Mouse (Mus musculus): ENCODE results near the gene Banf1. TPM values are rescaled to one million over a fixed set of nuclear protein-coding genes. Genes with fewer than 3 reads are reported as not detected.
"Not testable (repeated sequence)": the region's sequence is repeated elsewhere in the genome, so short reads cannot be mapped to it uniquely, and the experiment has no call there.

Gene Banf1
- total RNA-seq (2021), result 100 to 1,000 TPM; 234 to 244 TPM

DNA sequence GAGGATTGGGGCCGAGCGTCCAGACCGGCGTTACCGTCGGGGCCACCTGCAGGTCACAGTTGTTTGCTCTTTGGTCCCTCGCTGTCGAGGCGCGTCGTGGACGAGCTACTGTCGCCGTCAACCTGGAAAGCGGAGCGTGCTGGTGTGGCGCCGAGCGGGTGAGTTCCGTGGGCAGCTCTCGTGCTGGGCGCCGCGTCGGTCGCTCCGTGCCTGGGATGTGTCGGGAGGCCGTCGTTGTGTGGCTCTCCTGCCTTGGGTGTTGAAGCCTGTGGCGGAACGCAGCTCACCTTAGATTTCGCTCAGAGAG lies at the start of gene Banf1:
Gene Banf1, minus strand, starts transcription at position 116 of the 307 bp plus-strand sequence.
- no peak for DNase-seq

DNA sequence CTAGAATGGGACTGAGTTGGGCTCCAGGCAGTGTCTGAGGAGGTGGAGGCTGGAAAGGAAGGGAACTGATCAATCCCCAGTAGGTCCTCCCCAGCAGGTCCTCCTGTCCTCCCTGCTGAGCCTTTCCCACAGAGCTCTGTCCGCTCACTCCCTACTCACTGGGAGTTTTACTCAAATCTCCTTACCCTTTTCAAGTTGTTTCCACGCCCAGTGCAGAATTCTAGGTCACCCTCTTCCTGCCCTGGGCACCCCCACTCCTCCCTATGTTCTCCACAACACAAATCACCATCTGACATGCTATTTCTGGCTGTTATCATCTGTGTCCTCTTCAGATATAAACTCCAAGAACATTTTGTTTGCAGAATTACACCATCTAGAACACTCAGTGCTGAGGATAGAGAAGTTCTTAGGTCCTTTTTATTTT lies 47.6 kb upstream of the Banf1 start:
- no peak for DNase-seq

DNA sequence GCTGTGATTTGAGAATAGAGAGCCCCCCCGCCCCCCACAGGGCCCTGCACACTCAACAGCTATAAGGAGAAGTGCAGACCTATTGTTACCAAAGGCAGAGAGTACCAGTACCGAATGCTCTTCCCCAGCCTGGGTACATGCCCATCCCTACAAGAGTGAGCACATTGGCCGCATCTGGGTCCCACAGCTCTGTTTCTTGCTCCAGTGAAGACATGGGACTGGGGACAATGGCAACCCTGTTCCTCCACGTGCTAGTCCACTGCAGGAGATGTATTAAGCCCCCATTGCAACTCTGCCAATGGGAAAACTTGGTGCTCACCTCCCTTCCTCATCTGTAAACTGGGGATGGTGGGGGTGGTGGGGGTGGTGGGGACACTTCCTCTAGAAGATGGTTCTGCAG lies 46.9 kb upstream of the Banf1 start:
- no peak for DNase-seq

DNA sequence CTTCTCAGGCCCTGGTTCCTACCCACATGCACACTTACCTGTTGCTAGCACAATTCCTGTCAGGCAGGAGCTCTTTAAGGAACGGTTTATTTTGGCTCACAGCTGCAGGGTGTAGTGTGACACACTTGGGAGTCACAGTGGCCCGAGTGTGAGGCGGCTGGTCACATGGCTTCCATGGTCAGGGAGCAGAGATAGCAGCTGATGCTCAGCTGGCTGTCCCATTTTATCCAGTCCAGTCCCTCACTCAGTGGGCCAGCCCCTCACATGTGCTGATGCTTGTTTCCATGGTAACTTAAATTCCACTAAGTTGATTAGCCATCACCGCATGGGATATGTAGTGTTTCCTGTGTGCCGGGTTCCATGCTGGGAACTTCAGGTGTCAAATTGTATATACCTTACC lies 45.0 kb upstream of the Banf1 start:
- DNase-seq, result no peak

DNA sequence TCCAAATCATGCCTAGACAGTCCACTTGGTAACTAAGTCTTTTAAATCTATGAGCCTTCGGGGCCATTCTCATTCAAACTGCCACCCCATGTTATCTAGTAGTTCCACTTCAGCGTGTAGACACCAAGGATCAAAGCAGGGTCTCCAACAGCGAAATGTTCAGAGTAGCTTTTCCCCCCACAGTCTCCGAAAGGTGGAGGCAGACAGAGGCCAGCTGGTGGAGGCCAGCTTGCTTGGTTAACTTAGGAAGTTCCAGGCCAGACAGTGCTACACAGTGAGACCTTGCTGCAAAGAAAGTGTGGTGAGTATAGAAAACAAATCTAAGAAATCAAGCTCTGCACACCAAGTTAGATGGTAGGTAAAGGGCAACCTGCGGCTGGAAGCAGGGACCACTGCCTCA lies 43.7 kb upstream of the Banf1 start:
- DNase-seq, result no peak

DNA sequence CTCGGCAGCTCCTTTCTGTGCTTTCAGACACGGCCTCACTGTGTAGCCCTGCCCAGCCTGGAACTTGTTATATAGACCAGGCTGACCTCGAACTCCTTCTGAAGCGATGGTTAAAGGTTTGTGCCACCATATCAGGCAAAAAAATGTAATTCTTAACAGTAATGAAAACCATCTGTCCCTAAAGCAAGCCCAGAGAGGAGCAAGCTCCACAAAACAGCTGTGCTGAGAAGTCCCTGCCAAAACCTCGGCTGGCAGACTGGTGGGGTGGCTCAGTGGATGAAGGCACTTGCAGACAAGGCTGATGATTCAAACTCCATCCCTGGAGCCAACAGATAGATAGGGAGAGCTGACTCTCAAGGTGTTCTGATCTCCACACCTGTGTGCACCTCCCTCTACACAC lies 42.1 kb upstream of the Banf1 start:
- DNase-seq, result peak; percentile 71

DNA sequence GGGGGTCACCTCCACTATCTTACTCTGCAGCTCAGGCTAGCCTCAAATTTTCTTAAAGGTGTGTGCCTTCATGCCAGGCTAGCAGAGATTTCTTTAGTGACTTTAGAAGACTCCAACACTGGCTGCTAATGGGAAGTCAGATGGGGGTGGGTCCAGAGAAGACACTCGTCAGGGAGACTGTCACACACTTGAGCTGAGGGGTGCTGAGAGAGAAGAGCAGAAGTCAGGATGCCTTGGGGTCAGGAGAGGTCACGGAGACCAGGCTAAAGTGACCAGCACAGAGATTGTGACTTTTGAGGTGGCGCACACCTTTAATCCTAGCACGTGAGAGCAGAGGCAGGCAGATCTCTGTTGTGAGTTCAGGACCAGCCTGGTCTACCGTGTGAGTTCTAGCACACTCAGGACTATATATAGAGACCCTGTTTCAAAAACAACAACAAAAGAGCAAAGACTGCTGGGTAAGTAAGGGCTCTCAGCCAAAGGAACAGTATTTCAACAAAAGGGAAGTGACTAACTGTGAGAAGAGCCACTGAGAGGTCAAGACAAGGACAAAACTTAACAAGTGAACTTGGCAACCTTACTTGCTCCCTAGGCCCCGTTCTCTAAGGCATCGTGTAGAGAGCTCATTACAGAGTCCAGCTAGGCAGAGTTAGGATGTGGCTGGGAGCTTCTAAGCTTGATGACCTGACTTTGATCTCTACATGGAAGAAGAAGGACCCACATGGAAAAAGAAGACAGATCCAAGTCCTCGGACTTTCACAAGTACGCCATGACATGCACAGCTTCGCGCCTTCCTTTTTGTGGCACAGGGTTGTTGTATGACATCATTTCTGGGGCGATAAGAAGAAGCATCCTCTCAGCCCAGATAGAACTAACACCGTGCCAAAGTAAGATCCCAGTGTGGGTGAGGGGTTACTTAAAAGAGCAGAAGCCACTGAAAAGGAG lies 41.4 kb upstream of the Banf1 start:
- no peak for DNase-seq

DNA sequence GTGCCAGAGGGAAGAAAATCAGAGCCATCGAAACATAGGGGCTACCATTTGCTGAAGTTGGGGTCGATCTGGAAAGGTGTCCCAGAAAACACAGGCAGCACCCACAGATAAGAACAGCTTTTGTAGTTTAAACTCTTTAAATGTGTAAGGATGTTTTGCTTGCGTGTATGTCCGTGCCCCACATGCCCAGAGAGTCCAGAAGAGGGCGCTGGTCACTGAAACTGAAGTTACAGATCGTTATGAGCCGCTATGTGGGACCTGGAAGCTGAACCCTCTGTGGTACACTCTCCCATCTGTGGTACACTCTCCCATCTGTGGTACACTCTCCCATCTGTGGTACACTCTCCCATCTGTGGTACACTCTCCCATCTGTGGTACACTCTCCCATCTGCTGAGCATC lies 40.2 kb upstream of the Banf1 start:
- peak; percentile 64 for DNase-seq

DNA sequence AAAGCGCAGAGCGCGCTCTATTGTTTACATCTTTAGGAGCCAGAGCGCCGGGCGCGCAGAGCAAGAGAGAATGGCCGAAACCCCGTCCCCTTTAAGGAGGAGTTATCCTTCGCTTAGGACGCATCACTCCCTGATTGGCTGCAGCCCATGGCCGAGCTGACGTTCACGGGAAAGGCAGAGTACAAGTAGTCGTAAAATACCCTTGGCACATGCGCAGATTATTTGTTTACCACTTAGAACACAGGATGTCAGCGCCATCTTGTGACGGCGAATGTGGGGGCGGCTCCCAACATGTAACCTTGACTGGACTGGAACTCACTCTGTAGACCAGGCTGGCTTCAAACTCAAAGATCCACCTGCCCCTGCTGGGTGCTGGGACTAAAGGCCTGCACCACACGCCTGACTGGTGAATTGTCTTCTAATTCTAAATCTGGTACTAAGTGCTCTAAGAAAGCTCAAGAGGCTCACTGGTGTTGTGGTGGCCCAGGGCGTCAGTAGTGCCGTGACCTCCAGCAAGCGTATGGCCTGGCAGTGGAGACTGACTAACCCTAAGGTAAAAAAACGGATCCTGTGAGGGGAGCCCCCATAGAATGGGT lies 39.7 kb upstream of the Banf1 start:
- peak; percentile 50 for DNase-seq

DNA sequence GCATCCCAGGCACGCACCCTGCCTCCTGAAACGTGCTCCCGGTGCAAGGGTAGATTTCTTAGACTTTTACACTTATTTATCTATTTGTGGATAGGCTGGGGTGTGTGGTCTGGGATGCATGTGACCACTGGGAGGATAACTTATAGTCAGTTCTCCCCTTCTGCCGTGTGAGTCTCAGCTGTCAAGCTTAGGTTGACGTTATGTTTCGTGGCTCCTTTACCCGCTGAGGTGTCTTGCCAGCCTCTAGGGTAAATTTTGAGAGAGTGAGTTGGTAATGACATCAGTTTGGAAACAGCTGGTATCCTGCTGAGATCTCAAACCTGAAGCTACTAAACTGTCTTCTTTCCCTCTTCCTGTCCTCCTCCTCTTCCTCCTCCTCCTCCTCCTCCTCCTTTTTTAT lies 39.0 kb upstream of the Banf1 start:
- no peak for DNase-seq

DNA sequence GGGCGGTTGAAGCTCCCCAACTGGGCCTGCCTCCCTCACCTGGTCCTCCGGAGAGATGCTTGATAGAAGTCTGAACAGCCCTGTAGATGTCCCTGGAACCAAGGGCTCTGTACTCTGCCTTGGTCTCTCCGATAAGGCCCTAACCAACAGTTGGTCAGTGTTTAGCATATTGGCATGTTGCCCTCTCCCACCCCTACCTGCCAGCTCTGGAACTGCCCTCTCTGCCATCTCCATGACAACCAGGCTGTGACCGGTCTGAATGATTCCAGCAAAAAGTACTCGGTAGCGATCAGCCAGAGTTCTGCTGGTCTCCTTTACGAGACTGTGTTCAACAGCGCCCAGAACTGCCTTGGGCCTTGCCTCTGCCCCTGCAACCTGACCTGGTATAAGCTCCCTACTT lies 35.3 kb upstream of the Banf1 start, which contains the start of gene Tsga10ip:
Gene Tsga10ip, minus strand, starts transcription at position 234 of the 400 bp plus-strand sequence.
- DNase-seq, result no peak

DNA sequence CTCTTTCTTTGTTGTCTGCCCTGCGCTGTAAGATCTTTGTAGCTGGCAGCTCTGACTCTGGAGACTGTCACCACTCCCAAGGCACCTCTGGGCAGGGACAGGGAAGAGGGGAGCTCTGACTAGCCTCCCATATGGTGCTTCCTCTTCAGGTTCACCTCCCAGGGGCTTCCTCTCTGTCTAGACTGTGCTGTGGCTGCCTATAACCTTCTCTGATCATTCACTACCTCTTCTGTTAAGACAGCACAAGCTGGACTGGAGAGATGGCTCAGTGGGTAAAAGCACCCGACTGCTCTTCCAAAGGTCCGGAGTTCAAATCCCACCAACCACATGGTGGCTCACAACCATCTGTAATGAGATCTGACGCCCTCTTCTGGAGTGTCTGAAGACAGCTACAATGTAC lies 34.1 kb upstream of the Banf1 start:
- DNase-seq, result not testable (repeated sequence)

DNA sequence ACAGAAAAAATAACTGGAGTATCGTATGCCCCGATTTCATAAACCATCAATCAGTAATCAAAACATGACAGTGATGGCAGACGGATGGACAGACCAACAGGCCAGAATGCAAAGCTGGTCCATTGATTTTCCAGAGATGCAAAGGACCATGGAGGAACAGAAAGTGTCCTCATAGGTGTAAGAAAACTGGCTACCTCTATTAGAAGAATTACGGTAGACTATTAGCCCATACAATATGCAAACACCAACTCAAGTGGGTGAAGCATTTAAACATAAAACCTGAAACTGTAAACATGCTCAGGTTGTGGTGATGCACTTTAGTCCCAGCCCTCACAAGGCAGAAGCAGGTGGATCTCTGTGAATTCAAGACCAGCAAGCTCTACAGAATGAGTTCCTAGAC lies 28.4 kb upstream of the Banf1 start:
- DNase-seq, result no peak

DNA sequence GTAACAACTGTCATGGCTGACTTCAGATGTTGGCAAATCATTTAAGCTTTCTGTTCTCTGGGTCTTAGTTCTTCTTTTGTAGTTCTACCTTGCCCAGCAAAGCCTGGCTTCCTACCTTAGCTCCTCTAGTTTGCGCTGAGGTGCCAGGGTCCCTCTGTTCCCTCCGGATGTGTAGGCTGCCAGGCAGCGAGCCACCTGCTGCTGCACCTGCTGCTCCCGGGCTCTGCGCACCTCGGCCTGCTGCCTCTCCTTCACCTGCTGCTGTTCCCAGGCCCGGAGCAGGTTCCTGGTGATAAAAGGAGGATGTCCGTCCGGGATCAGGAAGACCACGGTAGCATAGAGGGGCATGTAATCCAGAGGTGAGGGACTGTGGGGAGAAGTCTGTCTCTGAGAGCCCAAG lies 27.2 kb upstream of the Banf1 start:
- DNase-seq, result no peak

DNA sequence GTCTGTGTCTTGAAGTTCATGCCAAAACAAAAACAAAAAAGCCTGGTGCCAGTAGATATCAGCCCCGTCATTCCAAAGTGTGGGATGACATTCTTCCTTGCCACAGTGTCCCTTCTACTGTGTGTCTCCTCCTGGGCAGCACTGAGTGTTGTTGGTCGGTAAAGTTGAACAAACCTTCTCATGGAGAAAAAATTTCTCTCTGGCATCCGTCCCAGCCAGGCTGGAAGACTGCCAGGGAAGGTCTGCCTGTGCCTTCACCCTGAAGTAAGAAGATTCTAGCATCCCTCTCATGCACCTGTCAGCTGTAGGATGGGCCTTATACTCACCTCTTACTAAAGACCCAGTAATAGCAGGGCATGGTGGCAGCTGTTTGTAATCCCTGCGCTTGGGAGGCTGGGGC lies 25.9 kb upstream of the Banf1 start:
- peak; percentile 84 for DNase-seq

DNA sequence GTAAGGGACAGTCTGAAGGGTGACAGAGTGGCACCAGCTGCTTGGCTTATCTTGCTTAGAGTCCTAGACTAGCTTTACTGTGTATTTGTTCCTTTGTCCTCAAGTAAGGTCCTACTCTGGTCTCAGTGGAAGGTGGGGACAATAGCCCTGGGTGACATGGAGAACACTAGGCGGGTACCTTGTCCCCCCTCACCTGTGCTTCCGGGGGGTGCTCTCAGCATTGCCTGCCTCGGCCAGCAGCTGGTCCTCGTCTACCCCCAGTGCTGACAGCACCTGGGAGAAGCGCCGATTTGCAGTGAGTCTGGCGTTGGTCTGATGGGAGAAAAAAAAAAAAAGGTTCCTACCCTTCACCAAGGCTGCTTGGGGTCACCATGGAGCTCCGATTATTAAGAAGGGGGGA lies 23.4 kb upstream of the Banf1 start:
- no peak for DNase-seq

DNA sequence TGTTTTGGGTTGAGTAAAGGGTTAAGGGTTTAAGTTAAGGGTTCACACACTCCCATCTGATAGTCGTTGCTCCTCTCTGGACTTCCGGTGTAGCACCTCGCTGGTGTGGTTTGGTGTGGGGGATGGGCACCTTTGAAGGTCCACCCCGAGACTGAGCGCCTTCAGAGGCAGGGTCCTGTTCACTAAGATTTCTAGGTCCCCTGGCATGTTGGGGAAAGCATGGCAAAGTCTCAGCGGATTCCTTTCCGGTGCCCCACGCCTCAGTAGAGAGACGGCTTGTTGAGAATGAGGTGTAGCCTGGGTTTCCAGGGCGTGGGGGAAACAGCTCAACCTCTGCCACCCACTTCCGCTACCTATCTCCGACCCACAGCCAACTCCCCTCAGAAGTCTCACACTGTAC lies 22.7 kb upstream of the Banf1 start:
- peak; percentile 42 for DNase-seq

DNA sequence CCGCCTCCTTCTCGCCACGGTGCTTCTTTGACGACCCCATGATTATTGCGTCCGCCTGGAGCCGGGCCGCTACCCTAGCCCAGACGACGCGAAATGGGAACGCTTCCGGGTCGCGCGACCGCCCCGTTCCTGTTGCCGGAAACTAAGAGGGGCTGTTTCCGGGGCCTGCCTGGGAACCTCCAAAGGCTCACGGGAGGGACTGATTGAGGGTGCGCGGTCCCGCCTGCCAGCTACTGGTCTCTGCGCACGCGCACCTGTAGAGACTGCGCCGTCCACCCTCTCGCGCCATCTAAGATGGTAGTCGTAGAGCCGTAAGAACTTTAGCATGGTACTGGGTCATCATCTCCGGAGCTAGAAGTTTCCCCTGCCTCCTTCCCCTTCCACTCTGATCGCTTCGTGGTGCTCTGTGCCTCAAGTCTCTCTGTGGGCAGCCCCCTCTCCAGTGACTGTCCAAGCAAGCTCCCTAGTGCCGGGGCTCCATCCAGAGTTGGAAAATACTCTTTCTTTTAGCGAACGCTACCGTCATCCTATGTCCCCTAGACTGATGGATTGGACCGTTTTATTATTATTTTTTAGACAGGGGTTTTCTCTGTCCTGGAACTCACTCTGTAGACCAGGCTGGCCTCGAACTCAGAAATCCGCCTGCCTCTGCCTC lies 21.7 kb upstream of the Banf1 start, which contains the start of gene Sart1:
Gene Sart1, minus strand, starts transcription at position 116 of the 655 bp plus-strand sequence.
- peak; percentile 96 for DNase-seq

DNA sequence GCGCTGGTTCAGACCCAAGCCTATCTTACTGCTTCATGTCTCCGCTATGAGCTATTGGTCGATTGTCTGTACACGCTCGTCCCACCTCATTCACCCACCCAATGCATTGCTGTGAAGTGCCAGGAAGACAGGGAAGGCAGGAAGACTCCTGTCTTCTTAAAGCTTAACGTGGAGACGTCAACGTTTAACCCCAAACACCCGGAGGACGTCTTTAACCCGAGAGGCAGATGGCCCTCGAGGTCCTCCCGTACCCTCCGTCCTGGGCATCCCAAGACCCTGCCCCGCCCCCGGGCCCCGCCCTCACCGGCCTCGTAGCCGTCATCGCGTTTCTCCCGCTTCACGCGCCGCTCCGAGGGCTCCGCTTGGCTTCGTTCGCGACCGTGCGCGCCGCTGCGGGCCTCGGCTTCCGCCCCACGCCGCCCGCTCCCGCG lies 21.1 kb upstream of the Banf1 start:
- peak; percentile 46 for DNase-seq

DNA sequence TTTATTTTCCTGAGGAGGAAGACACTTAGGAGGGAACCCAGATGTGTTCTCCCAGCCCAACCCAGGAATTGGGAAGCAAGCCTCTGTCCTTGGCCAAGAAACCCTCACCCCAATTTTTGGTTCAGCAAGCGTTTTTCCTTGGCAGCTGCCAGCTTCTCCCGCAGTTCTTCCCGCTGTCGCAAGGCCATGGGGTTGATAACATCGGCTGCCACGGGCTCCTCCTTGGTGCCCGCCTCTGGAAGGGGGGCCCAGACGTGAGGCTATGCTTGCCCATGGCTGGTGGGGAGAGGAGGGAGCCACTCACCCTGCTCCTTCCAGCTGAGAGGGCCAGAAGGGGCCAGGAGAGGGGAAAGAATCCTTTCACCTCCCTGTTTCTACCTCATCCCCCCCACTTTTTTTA lies 17.7 kb upstream of the Banf1 start:
- DNase-seq, result no peak

DNA sequence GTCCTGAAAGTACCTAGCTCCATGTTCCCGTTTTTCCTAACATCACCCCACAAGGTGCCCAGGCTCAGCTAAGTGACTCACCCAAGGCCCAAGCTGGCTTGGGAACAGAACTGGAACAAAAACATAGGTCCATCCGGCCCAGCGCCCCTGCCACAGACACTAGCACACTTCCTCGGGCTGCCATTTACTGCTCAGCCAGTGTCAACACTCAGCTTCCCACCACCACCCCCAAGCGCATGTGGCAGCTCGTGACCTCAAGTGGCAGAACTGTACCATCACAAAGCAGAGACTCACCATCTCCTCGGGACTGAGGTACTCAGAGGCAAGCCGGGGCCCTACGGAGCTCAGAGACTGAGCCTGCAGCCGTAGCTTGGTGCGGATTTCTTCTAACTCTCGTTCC lies 16.4 kb upstream of the Banf1 start:
- DNase-seq, result no peak

DNA sequence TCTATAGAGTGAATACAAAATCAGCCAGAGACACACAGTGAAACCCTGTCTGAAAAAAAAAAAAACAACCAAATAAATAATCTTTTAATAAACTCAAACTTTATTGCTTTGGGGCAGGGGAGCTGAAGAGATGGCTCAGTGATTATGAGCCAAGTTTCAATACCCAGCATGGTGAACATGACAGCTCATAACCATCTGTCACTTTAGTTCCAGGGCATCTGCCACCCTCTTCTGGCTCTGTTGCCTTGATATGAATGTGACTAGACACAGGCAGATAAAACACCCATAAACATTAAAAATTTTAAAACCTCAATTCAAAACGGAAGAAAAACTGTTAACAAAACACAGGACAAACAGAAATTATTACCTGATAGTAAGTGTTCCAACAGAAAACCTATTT lies 10.5 kb upstream of the Banf1 start:
- no peak for DNase-seq

DNA sequence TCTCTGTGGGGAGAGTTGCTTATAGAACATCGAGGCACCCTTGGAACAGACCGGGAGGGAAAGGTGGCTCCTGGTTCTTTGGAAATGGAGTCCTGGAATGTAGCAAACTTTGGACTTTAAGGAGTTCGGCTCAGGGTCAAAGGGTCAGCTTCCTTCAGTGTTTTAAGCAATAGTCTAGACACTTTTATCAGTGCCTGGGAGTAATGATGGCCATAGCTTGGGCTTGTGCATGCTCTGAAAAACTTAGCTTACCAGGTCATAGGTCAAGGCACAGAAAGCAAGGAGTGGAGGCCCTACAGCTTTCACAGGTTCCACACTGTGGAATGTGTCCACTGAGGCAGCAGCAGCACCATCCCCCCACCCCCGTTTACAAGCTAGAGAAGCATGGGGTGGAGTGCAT lies 7.8 kb upstream of the Banf1 start:
- DNase-seq, result no peak

DNA sequence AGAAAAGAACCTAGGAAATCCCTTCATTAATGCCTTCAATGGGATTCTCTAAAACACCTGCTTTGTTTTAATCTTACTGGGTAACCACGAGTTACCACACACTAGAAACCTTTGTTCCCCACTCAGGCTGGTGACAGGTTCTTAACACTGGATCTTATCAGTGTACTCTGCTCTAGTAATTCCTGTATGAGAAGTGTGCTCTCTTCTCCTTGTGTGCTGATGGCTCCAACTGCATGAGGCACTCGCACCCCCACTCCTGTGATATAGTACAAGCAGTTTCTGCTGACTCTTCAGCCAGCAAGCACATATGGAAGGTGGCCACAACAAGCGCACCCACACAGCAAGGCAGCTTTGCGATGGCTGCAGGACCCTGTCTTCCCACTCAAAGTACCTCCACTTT lies 7.2 kb upstream of the Banf1 start:
- no peak for DNase-seq
